Mouse (Mus musculus) intestine, postnatal 0 days (tissue): ENCODE results near the gene Mrps18c. TPM values are rescaled to one million over a fixed set of nuclear protein-coding genes. Genes with fewer than 3 reads are reported as not detected.
A peak's percentile ranks its signal among the peaks of the same experiment; 100 is the strongest.

ENCODE experiments used
- ATAC-seq: fragments of 200-750 bp; cut with Nextera tagmentation; 2 replicates; pipeline ENCODE4 v1.8.0; 2017; ENCODE audit warnings: mild to moderate bottlenecking, moderate TSS enrichment, moderate library complexity
- H3K27ac ChIP-seq: fragments of 300-500 bp; sonication (generic); 2 replicates; pipeline ENCODE4 v1.5.1; 2014; ENCODE audit warnings: mild to moderate bottlenecking, low read depth, low read length, moderate library complexity
- H3K27me3 ChIP-seq: fragments of 300-500 bp; sonication (generic); replicated peaks from 2 replicates; pipeline ENCODE4 v1.6.1; 2014; ENCODE audit warnings: low read length, mixed read lengths; ENCODE audit not compliant: control insufficient read depth, insufficient read depth
- H3K36me3 ChIP-seq: fragments of 300-500 bp; sonication (generic); 2 replicates; pipeline ENCODE4 v1.6.1; 2014; ENCODE audit warnings: mild to moderate bottlenecking, moderate library complexity; ENCODE audit not compliant: control insufficient read depth, insufficient read depth
- H3K4me1 ChIP-seq: fragments of 300-500 bp; sonication (generic); replicated peaks from 2 replicates; pipeline ENCODE4 v1.6.1; 2014; ENCODE audit warnings: antibody characterized with exemption, low read length, mixed read lengths; ENCODE audit not compliant: control insufficient read depth, insufficient read depth
- H3K4me2 ChIP-seq: fragments of 300-500 bp; sonication (generic); replicated peaks from 2 replicates; pipeline ENCODE4 v1.6.1; 2014; ENCODE audit warnings: low read depth, mild to moderate bottlenecking, moderate library complexity
- H3K4me3 ChIP-seq: fragments of 300-500 bp; sonication (generic); 2 replicates; pipeline ENCODE4 v1.5.1; 2014; ENCODE audit warnings: low read depth, low read length
- H3K9ac ChIP-seq: fragments of 300-500 bp; sonication (generic); 2 replicates; pipeline ENCODE4 v1.6.1; 2014; ENCODE audit warnings: mild to moderate bottlenecking, low read depth, low read length
- H3K9me3 ChIP-seq: fragments of 300-500 bp; sonication (generic); 2 replicates; pipeline ENCODE4 v1.6.1; 2016; ENCODE audit warnings: mixed run types; ENCODE audit not compliant: control insufficient read depth
- CTCF ChIP-seq: sonication (generic); IDR thresholded peaks from 2 replicates; pipeline ENCODE4 v1.5.1; 2016; ENCODE audit warnings: low read depth, mild to moderate bottlenecking, control low read depth, antibody characterized with exemption, moderate library complexity
- WGBS: fragments of 180-500 bp; shearing (Covaris S2); extraction: QIAGEN DNeasy Blood & Tissue Kit; methylation state at CpG from one replicate; pipeline ENCODE4 v1.1.7; 2014; 5-methylcytosine and 5-hydroxymethylcytosine counted together
- polyA plus RNA-seq: library from polyadenylated mRNA; unstranded; fragments of >200 nt; fragmentation: Nextera tagmentation; extraction: Ambion mirVana; gene quantifications from 2 replicates; pipeline ENCODE4 v1.2.1, GENCODE M21; 2015

Mrps18c gene
- polyA plus RNA-seq, 1 experiment from 2014 or later, result 203 TPM

GRCm38 (mm10) chr5:100822826-100823225 lies 24.4 kb downstream of the Mrps18c start:
- Histone ChIP-seq H3K4me1 (no peaks in the 10 kb centered on the region), H3K4me2 (no peak overlapping the region), H3K27me3 (no peaks in the 10 kb centered on the region), H3K4me3 (no peak overlapping the region), H3K27ac (no peak overlapping the region), H3K9me3 (no peaks in the 10 kb centered on the region), H3K36me3 (no peaks in the 10 kb centered on the region), H3K9ac (no peak overlapping the region)
- WGBS, result 76% methylated on average over 7 of the region's 7 CpGs
- TF ChIP-seq CTCF, result no peak
- no peak for ATAC-seq

GRCm38 (mm10) chr5:100825975-100826374 lies 27.5 kb downstream of the Mrps18c start:
- 25% methylated on average over 2 of the region's 2 CpGs for WGBS
- Histone ChIP-seq H3K9me3 (no peaks in the 10 kb centered on the region), H3K9ac (no peak overlapping the region), H3K4me1 (no peaks in the 10 kb centered on the region), H3K4me2 (no peak overlapping the region), H3K27me3 (no peaks in the 10 kb centered on the region), H3K36me3 (no peaks in the 10 kb centered on the region), H3K4me3 (no peak overlapping the region), H3K27ac (no peak overlapping the region)
- no peak for ATAC-seq
- TF ChIP-seq CTCF, result peak; percentile 71

GRCm38 (mm10) chr5:100826531-100826930 lies 28.1 kb downstream of the Mrps18c start:
- WGBS, result 68% methylated on average over 7 of the region's 7 CpGs

GRCm38 (mm10) chr5:100828701-100829100 lies 30.3 kb downstream of the Mrps18c start:
- 85% methylated on average over 3 of the region's 3 CpGs for WGBS
- H3K9ac ChIP-seq, result no peak overlapping the region
- H3K27ac ChIP-seq, result no peak overlapping the region
- no peak overlapping the region for H3K4me3 ChIP-seq
- no peaks in the 10 kb centered on the region for H3K36me3 ChIP-seq
- no peak for ATAC-seq
- no peaks in the 10 kb centered on the region for H3K9me3 ChIP-seq
- H3K4me1 ChIP-seq, result no peaks in the 10 kb centered on the region
- no peak overlapping the region for H3K4me2 ChIP-seq
- TF ChIP-seq CTCF, result no peak
- no peaks in the 10 kb centered on the region for H3K27me3 ChIP-seq

More at GRCm38 (mm10) chr5:100826531-100826930, 28.1 kb downstream of the Mrps18c start:
- no peak for ATAC-seq
- no peaks in the 10 kb centered on the region for H3K9me3 ChIP-seq
- no peak overlapping the region for H3K4me3 ChIP-seq
- no peaks in the 10 kb centered on the region for H3K36me3 ChIP-seq
- no peaks in the 10 kb centered on the region for H3K4me1 ChIP-seq
- H3K27me3 ChIP-seq, result no peaks in the 10 kb centered on the region
- no peak overlapping the region for H3K9ac ChIP-seq
- no peak overlapping the region for H3K27ac ChIP-seq
- no peak overlapping the region for H3K4me2 ChIP-seq
- TF ChIP-seq CTCF, result no peak

- TF ChIP-seq CTCF, result no peak
- H3K4me3 ChIP-seq, result no peak overlapping the region
- no peaks in the 10 kb centered on the region for H3K9me3 ChIP-seq
- no peak overlapping the region for H3K27ac ChIP-seq
- no peak overlapping the region for H3K9ac ChIP-seq
- 61% methylated on average over 3 of the region's 3 CpGs for WGBS
- no peaks in the 10 kb centered on the region for H3K36me3 ChIP-seq
- H3K4me1 ChIP-seq, result no peaks in the 10 kb centered on the region
- ATAC-seq, result no peak
- H3K27me3 ChIP-seq, result no peaks in the 10 kb centered on the region
- H3K4me2 ChIP-seq, result no peak overlapping the region
Observed at GRCm38 (mm10) chr5:100832680-100833079, 34.3 kb downstream of the Mrps18c start.

- no peaks in the 10 kb centered on the region for H3K9me3 ChIP-seq
- 89% methylated on average over 2 of the region's 2 CpGs for WGBS
- peak; percentile 47; the same call in 1 of the 2 replicates for ATAC-seq
- no peak overlapping the region for H3K27ac ChIP-seq
- H3K4me3 ChIP-seq, result no peak overlapping the region
- TF ChIP-seq CTCF, result no peak
- no peak overlapping the region for H3K4me2 ChIP-seq
- no peaks in the 10 kb centered on the region for H3K27me3 ChIP-seq
- H3K36me3 ChIP-seq, result no peaks in the 10 kb centered on the region
- H3K9ac ChIP-seq, result no peak overlapping the region
- no peaks in the 10 kb centered on the region for H3K4me1 ChIP-seq
Observed at GRCm38 (mm10) chr5:100833841-100834240, 35.4 kb downstream of the Mrps18c start.
